Mouse (Mus musculus) left cerebral cortex, adult 2 months (tissue): ENCODE measurements around the gene Rnase1. TPM values are rescaled to one million over a fixed set of nuclear protein-coding genes. Genes with fewer than 3 reads are reported as not detected.

Experiments used
- DNase-seq, 2 experiments: peaks; one replicate each; pipeline ENCODE4 v3.0.0; 2021 to 2022; ENCODE audit warnings: low spot score in 2 of 2, mixed read lengths in 1 of 2; ENCODE audit errors: extremely low spot score in 1 of 2
- H3K27ac ChIP-seq: fragments of 200-600 bp; 2 replicates; pipeline ENCODE4 v1.8.1; 2022
- H3K4me3 ChIP-seq: fragments of 200-600 bp; 2 replicates; pipeline ENCODE4 v1.8.1; 2022
- CTCF ChIP-seq: fragments of 200-600 bp; IDR thresholded peaks from 2 replicates; pipeline ENCODE4 v1.8.1; 2022; ENCODE audit warnings: antibody characterized with exemption, mild to moderate bottlenecking, moderate library complexity
- intact Hi-C: fragments of 180-260 bp; cut with DNase I; formaldehyde crosslinking; loops from one replicate; pipeline ENCODE4 v1.15.1; 2025
- total RNA-seq, 2 experiments: library from RNA; stranded (reverse); gene quantifications; 2 replicates each; pipeline ENCODE4 v1.2.3; 2021

The Rnase1 gene
- total RNA-seq, 2 experiments from 2014 or later: 0.70 to 0.96 TPM

DNA sequence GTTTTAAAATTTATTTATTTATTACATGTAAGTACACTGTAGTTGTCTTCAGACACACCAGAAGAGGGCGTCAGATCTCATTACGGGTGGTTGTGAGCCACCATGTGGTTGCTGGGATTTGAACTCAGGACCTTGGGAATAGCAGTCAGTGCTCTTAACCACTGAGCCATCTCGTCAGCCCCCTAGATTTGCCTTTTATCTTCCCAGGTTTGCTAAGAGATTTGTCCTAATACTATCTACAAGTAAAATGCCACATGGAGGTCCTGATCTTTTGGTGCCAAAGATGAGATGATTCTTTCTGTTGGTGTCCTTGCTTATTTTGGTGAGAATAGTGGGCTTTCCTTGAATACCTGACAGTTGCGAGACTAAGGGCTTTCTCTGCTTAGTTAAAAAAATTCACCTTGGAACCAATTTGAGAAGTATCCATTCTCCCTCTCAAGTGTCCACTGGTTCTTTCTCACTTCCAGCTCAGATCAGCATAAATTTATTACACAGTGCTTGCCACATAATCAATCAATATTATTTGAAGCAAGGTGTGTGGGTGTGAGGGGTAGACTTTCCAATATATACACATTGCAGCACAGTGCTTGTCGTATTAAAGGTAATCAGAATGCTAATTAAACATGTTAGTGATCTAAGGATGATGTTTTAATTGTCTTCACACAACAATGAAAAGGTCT is 9.6 kb upstream of the Rnase1 start:
- TF ChIP-seq CTCF: no peak
- no peak overlapping the region for H3K27ac ChIP-seq
- intact Hi-C loops: no loop called here
- H3K4me3 ChIP-seq: no peak overlapping the region
- DNase-seq: no peak

- intact Hi-C loops: no loop called here
- no peak overlapping the region for H3K4me3 ChIP-seq
- no peak overlapping the region for H3K27ac ChIP-seq
- TF ChIP-seq CTCF: no peak
- DNase-seq: no peak
These were observed 5.8 kb upstream of the Rnase1 start for GRCm38 (mm10) chr14:51152249-51152870.

- DNase-seq: no peak
- TF ChIP-seq CTCF: no peak
- no peak overlapping the region for H3K4me3 ChIP-seq
- intact Hi-C loops: no loop called here
- no peak overlapping the region for H3K27ac ChIP-seq
These were observed 3.7 kb upstream of the Rnase1 start for GRCm38 (mm10) chr14:51150206-51150831.

GRCm38 (mm10) chr14:51149164-51149563 is 2.6 kb upstream of the Rnase1 start:
- no peak for DNase-seq
- Histone ChIP-seq H3K4me3 (no peak overlapping the region), H3K27ac (no peak overlapping the region)
- intact Hi-C loops: no loop called here
- TF ChIP-seq CTCF: no peak

- H3K4me3 ChIP-seq: no peak overlapping the region
- TF ChIP-seq CTCF: no peak
- no peak for DNase-seq
These were observed 1.4 kb upstream of the Rnase1 start for GRCm38 (mm10) chr14:51148006-51148405.

DNA sequence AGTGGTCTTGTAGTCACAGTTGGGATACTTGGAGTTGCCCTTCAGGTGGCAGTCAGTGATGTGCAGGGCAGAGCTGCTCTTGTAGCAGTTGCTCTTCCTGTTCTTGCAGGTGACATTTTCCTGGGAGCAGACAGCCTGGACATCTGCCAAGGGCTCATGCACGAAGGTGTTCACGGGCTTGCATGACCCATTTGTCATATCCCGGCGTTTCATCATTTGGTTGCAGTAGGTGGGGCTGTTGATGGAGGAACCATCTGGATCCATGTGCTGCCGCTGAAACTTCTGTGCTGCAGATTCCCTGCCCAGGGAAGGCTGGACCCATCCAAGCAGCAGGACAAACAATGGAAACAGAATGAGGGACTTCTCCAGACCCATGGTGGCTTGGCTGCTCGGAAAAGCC is 1.1 kb downstream of the Rnase1 start:
- Histone ChIP-seq H3K4me3 (no peak overlapping the region), H3K27ac (no peak overlapping the region)
- no peak for DNase-seq
- intact Hi-C loops: no loop called here
- TF ChIP-seq CTCF: no peak

More at GRCm38 (mm10) chr14:51148006-51148405, 1.4 kb upstream of the Rnase1 start:
- H3K27ac ChIP-seq: no peak overlapping the region
- intact Hi-C loops: no loop called here

DNA sequence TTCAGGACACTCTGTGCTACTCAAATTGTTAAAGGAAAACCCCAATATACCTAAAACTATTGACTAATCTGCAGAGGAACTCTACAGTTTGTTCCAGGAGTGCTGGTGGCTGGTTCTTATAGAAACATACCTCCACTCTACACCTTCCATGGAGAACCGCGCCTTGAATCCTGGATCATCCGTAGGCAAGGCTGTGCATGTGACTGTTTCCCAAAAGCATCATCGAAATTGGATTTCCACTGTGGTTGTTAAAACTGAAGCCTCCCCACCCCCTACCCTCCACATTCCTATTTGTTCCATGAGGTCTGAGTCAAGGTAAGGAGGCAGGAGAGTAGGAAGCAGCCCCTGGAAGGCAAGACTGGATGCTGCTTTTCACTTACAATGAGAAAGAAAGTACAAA is 2.1 kb downstream of the Rnase1 start:
- intact Hi-C loops: no loop called here
- no peak for DNase-seq
- no peak overlapping the region for H3K4me3 ChIP-seq
- H3K27ac ChIP-seq: no peak overlapping the region
- no peak for TF ChIP-seq CTCF

DNA sequence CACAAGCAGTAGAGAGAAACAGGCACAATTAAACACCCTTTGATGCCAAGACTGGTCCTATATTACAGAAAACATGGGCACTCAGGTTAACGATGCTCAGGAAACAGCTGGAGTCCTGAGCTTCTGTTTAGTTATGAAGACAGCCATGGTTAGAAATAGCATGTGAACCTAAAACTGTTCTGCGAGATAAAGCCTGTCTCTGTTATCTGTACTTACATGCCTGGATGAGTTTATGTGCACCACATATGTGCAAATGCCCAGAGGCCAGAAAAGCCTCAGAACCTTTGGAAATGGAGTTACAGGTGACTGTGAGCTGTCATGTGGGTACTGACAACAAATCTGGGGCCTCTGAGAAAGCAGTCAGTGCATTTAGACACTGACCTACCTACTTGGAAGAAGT is 2.6 kb downstream of the Rnase1 start:
- Histone ChIP-seq H3K27ac (no peak overlapping the region), H3K4me3 (no peak overlapping the region)
- TF ChIP-seq CTCF: no peak
- no peak for DNase-seq
- intact Hi-C loops: no loop called here

GRCm38 (mm10) chr14:51143287-51143686 is 3.3 kb downstream of the Rnase1 start:
- DNase-seq: no peak
- no peak overlapping the region for H3K27ac ChIP-seq
- no peak overlapping the region for H3K4me3 ChIP-seq
- TF ChIP-seq CTCF: no peak
- intact Hi-C loops: no loop called here

GRCm38 (mm10) chr14:51142568-51142967 is 4.0 kb downstream of the Rnase1 start:
- Histone ChIP-seq H3K27ac (no peak overlapping the region), H3K4me3 (no peak overlapping the region)
- no peak for DNase-seq
- TF ChIP-seq CTCF: no peak
- intact Hi-C loops: no loop called here

DNA sequence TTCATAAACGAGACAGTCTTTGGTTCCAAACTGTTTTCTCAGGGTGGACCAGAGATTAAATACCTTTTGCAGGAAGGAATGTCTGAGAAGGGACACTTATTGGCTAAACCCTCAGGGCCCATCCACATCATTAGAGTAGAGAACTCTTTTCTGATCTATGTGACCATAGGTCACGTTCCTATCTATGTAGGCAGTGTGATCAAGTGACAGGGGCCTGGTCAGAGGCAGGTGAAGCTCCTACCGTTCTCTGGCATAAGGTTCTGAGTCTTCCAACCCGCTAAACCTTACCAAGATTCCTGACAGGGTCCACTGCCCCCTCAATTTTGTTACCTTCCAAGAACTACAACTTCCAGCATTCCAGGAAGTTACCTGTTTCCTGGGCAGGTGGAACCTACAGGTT is 4.5 kb downstream of the Rnase1 start:
- Histone ChIP-seq H3K27ac (no peak overlapping the region), H3K4me3 (no peak overlapping the region)
- intact Hi-C loops: no loop called here
- no peak for TF ChIP-seq CTCF
- no peak for DNase-seq

GRCm38 (mm10) chr14:51140342-51140741 is 6.2 kb downstream of the Rnase1 start:
- Histone ChIP-seq H3K4me3 (no peak overlapping the region), H3K27ac (no peak overlapping the region)
- no peak for DNase-seq
- intact Hi-C loops: no loop called here
- no peak for TF ChIP-seq CTCF
